Mouse (Mus musculus) MEL (cell line): ENCODE measurements around the gene Gm21903.
"Not testable (repeated sequence)": the region's sequence is repeated elsewhere in the genome, so short reads cannot be mapped to it uniquely, and the experiment has no call there.

Source experiments
- CHD1 ChIP-seq: IDR thresholded peaks from 2 replicates; pipeline ENCODE4 v1.6.1; 2012; ENCODE audit warnings: low read depth, mild to moderate bottlenecking, inconsistent platforms, low read length, improper control_type of control experiment
- CTCF ChIP-seq, 3 experiments: IDR thresholded peaks in 2 of 3; conservative IDR thresholded peaks in 1 of 3; 2 replicates each; pipeline ENCODE4 v1.5.1; 2011 to 2012; ENCODE audit warnings: low read length in 3 of 3, low read depth in 2 of 3, mild to moderate bottlenecking in 2 of 3, improper control_type of control experiment in 1 of 3, inconsistent platforms in 1 of 3, mixed read lengths in 1 of 3, moderate library complexity in 1 of 3; ENCODE audit not compliant: control insufficient read depth in 1 of 3, insufficient read depth in 1 of 3, poor library complexity in 1 of 3, severe bottlenecking in 1 of 3
- GABPA ChIP-seq: IDR thresholded peaks from 2 replicates; pipeline ENCODE4 v1.6.1; 2012; ENCODE audit warnings: low read depth, mild to moderate bottlenecking, inconsistent platforms, low read length, improper control_type of control experiment, moderate library complexity
- GATA1 ChIP-seq: IDR thresholded peaks from 2 replicates; pipeline ENCODE4 v1.6.1; 2011; ENCODE audit warnings: low read depth, low read length, improper control_type of control experiment
- HCFC1 ChIP-seq: IDR thresholded peaks from 2 replicates; pipeline ENCODE4 v1.6.1; 2012; ENCODE audit warnings: low read depth, mild to moderate bottlenecking, inconsistent platforms, low read length, improper control_type of control experiment, moderate library complexity
- MYC ChIP-seq: IDR thresholded peaks from 2 replicates; pipeline ENCODE4 v1.6.1; 2011; ENCODE audit warnings: low read depth, mild to moderate bottlenecking, low read length, improper control_type of control experiment, moderate library complexity
- POLR2A ChIP-seq, 2 experiments: IDR thresholded peaks; 2 replicates each; pipeline ENCODE4 v1.6.1; 2011 to 2012; ENCODE audit warnings: low read length in 2 of 2, mild to moderate bottlenecking in 2 of 2, control low read depth in 1 of 2, improper control_type of control experiment in 1 of 2, low read depth in 1 of 2, moderate library complexity in 1 of 2; ENCODE audit not compliant: control insufficient read depth in 1 of 2, insufficient read depth in 1 of 2, poor library complexity in 1 of 2
- TAL1 ChIP-seq: IDR thresholded peaks from 2 replicates; pipeline ENCODE4 v1.6.1; 2012; ENCODE audit warnings: mild to moderate bottlenecking, inconsistent platforms, low read length, moderate library complexity, mixed read lengths
- ZC3H11A ChIP-seq: IDR thresholded peaks from 2 replicates; pipeline ENCODE4 v1.6.1; 2012; ENCODE audit warnings: low read depth, mild to moderate bottlenecking, inconsistent platforms, low read length, improper control_type of control experiment
- ZMIZ1 ChIP-seq: IDR thresholded peaks from 2 replicates; pipeline ENCODE4 v1.6.1; 2012; ENCODE audit warnings: low read depth, mild to moderate bottlenecking, inconsistent platforms, low read length, improper control_type of control experiment, moderate library complexity

DNA sequence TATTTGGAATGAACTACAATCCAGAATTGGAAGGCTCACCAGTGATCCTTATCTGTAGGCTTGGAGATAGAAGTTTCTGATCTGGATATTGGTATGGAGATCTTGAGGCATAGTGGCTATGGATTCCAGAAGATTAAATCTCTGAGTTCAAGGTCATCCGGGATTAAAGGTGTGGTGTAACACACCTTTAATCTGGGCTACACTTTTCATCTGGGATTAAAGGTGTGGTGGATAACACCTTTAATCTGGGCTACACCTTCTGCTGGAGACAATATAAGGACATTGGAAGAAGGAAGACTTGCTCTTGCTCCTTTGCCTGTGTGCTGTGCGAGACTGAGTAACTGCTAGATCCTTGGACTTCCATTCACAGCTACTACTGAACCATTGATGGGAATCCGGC, 6.7 kb downstream of the Gm21903 start, which contains the start of gene Esp24:
- not testable (repeated sequence) for TF ChIP-seq POLR2A (IDR thresholded peaks at IDR 0.05; ENCODE audit: control insufficient read depth in 1 of 2, insufficient read depth in 1 of 2, low read depth in 1 of 2, low read length in 2 of 2, poor library complexity in 1 of 2); TAL1; ZMIZ1; GABPA; MYC; ZC3H11A; GATA1; CTCF (IDR thresholded peaks at IDR 0.05 in 2 of 3, conservative IDR thresholded peaks at IDR 0.05 in 1 of 3; ENCODE audit: control insufficient read depth in 1 of 3, insufficient read depth in 1 of 3, low read depth in 2 of 3, low read length in 3 of 3, poor library complexity in 1 of 3, severe bottlenecking in 1 of 3); CHD1; HCFC1
